Mouse (Mus musculus) megakaryocyte-erythroid progenitor cell, adult 5-6 weeks (primary cell): ENCODE results near the gene Vdac2. TPM values are rescaled to one million over a fixed set of nuclear protein-coding genes. Genes with fewer than 3 reads are reported as not detected.

Source experiments
- ATAC-seq: replicated peaks from 2 replicates; pipeline ENCODE4 v1.8.0; 2016; ENCODE audit warnings: mild to moderate bottlenecking, inconsistent platforms; ENCODE audit not compliant: severe bottlenecking, poor library complexity, low FRiP score, low TSS enrichment
- total RNA-seq, 2 experiments: library from RNA; stranded (forward) in 1 of 2; stranded (reverse) in 1 of 2; fragments of 200-1000, 215-1000 nt in 1 of 2; fragments of >200 nt in 1 of 2; fragmentation: Nextera tagmentation in 1 of 2; gene quantifications; 2 replicates each; pipeline ENCODE4 v1.2.3; 2014 to 2017

The Vdac2 gene
- 321 and 323 TPM in 2 replicates for total RNA-seq (2014; fragmentation: Nextera tagmentation)
- 421 and 441 TPM in 2 replicates for total RNA-seq (2017)

DNA sequence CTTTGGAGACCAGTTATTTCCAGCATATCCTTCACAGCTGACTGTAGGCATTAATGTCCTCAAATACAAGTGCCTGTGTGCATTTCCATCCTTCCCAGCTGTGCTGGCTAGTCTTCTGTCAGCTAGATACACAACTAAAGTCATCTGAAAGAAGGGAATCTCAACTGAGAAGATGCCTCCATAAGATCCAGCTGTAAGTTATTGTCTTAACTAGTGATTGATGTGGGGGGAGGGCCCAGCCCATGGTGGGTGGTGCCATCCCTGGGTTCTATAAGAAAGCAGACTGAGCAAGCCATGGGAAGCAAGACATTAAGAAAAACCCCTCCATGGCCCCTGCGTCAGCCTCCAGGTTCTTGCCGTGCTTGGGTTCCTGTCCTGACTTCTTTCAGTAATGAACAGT lies at the start of gene Vdac2:
Vdac2 (plus strand) TSS at position 301 of the 400 bp plus-strand sequence.
- ATAC-seq: no peak

DNA sequence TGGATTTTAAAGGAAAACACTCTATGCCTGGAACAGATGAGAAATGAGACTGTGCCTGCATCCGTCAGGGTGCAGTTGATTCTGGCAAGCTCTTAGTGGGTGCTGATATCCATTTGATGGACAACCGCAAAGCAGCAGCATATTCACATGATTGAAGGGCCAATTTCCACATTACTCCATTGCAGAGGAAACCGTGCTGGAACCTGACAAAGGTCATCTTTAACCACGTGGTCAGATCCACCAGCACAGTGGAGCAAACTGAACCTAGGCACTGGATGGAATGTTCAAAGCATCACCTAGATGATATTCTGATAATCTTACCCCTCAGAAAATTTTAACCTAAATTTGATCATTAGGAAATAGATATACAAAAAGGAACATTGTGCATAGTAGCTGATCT lies 48.8 kb upstream of the Vdac2 start:
- ATAC-seq: no peak

DNA sequence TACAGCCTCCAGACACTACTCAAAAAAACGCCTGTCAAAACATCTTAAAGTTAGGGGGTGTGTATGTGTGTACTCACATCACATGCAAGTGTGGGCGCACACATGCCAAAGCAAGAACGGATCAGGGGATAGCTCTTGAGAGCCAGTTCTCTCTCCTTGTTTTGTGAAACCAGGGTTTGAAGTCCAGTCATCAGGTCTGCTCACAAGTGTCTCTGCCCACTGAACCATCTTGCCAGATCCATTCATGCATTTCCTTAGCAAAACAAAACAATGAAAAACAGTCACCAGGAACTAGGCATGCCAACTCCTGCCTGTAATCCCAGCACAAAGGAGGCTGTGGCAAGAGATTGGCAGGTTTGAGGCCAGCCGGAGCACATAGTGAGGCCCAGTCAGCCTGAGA lies 38.5 kb upstream of the Vdac2 start:
- no peak for ATAC-seq

DNA sequence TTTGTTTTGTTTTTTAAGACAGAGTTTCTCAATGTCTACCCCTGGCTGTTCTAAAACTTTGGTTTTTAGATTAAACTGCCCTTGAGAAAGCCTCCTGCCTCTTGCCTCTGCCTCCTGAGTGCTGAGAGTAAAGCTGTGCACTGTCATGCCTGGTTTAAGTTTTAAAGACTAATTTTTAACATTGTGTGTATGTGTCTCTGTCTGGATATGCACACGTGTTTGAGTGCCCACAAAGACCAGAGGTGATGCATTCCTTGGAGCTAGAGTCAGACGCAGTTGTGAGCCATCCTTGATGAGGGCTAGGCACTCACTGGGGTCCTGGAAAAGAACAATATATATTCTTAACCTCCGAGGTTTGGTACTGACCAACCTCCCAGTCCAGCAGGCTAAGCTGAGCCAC lies 37.7 kb upstream of the Vdac2 start:
- no peak for ATAC-seq

DNA sequence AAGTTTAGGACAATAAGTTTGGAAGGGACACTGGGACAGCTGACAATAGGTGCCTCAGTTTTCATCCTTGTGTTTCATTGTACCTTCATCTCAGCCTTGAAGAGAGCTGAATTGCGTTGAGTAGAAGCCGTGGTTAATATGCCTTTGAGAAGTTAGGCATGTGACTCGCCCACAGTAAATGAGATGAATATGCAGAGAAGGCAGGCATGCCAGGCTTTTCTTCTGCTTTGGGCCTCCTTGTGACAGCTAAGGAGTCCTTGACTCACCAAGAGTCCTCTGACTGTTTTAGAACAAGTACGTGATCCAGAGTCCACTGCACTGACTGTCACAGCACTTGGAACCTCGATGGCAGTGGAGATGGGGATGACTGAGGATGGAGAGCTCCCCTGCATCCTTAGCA lies 36.9 kb upstream of the Vdac2 start:
- no peak for ATAC-seq

DNA sequence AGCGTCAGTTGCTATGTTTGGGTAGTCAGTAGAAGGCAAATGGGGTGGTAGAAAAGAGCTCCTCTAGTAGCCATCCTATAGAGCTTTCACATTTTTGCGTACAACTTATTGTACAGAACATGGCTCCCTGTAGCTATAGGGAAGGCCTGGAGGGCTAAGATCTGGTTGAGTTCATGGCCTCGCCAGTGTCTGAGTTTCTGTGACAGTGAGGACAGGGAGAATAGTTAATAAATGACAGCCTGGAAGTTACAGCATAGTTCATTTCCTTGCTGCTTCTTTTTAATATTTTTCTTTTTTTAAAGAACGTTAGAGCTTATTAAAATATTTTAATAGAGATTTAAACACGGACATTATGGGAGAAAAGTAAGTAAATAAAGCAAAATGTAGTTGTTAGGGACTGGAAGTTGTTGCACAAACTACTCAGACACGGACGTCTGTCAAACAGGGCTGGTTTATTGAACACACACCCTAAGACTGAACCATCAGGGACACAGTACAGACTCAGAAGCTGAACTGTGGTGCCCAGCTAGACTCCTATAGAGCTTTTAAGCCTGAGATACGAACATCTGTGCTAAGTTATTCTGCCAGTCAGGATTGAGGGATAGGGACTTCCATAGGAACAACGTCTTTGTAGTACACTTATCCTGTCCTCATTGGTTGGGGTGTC lies 34.3 kb upstream of the Vdac2 start:
- no peak for ATAC-seq

DNA sequence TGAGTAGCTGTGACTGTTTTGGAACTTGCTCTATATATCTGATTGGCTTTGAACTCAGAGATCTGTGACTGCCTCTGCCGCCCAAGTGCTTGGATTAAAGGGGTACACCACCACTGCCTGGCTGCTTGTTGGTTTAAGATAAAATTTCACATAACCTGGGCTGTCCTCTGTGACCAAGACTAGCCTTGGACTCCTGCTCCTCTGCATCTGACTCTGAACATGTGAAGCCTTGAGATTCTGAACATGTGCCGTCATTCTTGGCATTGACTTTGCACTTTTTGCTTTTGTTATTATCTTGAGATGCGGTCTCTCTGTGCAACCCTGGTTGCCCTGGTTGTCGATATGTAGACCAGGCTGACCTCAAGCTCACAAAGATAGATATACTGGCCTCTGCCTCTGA lies 33.3 kb upstream of the Vdac2 start:
- ATAC-seq: peak; percentile 95

DNA sequence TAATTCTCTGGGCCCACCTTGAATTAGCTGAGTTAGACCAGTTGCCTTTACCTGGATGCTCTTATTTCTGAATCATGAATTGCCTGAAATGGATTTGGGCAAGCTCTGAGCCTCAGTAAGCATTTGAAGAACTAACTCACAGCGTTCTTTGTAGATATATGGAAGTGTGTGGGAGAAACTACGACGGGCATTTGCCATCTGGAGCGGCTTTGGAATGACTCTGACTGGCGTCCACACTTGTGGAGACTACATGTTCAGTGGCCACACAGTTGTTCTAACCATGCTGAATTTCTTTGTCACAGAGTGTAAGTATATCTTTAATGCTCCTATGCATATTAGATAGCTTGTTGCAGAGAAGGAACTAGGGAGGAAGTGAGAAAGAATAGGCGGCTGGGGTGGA lies 32.8 kb upstream of the Vdac2 start:
- no peak for ATAC-seq

DNA sequence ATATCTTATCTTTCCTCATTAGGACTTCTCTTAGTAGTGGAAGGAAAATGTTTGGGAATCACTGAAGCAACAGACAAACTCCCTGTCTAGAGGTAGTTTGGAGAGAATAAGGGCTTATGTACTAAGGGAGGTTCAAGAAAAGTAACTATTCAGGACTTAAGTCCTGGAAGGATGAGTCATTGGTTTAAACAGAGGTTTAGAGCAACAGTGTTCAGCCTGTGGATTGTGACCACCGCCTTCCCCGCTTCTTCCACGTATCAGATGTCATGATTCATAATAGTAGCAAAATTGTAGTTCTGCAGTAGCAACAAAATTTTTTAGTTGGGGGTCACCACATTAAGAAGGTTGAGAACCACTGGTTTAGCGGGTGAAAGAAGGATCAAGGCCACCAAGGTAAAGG lies 24.4 kb upstream of the Vdac2 start:
- no peak for ATAC-seq

DNA sequence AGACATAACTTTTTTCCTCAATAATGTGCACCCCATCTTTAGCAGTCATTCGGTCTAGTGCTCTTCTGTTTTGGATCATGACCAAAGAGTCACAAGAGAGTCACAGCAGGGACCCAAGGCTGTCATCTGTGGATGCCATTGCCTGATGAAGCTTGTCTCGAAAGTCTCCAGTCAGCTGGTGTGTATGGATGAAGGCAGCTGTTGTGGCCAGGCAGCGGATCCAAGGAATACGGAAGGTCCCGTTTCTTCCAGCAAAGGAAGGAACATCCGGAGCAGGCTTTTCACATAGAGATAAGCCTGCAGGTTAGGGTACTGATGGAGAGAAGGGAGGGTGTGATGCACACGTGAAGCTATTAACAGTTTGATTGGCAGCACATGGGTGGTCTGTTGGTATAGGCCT lies 23.4 kb upstream of the Vdac2 start:
- ATAC-seq: no peak

DNA sequence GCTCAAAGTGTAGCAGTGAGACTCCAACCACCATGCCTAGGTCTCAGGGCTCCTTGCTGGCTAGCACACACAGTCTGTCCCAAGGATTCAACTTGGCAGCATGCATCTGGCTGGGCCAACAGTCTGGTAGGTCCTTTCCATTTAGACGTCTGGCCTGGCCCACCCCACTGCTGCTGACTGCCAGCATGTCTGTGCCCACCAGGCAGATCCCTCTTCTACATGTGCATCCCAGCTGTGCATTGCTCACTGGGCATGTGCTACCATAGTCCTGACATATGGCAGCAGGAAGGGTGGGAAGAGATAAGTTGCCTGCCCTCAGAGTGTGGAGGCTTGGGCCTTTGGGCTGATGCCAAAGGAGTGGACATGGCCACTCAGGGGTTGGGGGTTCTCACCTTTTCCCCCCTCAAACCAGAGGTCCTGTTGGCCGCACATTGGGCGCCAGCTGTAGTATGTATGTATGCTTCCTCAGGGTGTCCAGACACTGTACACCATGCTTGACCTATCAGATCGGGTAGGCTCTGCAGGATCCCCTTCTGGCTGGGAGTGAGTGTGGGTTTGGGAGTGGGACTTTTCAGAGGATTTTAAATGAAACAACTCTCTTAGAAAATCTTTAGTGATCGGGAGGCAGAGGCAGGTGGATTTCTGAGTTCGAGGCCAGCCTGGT lies 22.4 kb upstream of the Vdac2 start:
- no peak for ATAC-seq

DNA sequence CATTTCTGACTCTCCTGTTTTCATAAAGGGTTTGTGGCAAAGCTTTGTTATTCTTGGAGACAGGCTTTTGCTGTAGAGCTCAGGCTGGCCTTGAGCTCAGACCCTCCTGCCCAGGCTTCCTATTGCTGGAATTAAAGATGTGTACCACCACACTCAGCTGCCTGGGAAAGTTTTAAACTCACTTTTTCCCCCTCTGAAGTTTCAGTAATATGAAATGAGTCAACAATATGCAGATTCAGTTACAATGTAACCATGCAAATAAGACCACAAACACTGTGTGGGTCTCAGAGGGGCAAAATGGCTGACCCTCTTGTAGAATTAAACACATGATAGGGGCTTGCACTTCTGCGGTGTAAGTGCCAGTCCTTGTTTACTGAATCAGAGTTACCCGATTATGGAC lies 18.8 kb upstream of the Vdac2 start:
- no peak for ATAC-seq

DNA sequence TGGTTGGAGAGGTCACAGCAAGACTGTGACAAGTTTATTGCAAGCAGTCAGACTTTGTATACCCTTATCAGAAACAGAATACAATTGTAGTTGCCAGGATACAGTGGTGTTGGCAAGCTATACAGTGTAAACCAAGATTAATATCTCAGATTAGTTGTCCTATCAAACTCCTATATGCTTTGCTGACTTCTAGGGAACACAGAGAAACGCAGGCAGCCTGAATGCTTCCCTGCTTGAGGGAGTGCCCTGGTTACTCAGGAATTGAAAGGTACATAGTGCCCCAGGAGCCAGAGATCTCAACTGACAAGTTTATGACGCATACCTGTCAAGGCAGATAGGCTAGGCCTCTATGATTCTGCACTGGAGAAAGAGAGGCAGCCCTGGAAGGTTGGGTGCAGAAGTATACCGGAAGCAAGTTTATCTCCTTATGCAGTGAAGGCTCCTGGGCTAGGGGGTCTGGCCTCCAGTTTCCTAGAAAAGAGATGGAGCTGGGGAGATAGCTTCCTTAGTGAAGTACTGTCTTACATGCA lies 18.3 kb upstream of the Vdac2 start:
- peak; percentile 80 for ATAC-seq

DNA sequence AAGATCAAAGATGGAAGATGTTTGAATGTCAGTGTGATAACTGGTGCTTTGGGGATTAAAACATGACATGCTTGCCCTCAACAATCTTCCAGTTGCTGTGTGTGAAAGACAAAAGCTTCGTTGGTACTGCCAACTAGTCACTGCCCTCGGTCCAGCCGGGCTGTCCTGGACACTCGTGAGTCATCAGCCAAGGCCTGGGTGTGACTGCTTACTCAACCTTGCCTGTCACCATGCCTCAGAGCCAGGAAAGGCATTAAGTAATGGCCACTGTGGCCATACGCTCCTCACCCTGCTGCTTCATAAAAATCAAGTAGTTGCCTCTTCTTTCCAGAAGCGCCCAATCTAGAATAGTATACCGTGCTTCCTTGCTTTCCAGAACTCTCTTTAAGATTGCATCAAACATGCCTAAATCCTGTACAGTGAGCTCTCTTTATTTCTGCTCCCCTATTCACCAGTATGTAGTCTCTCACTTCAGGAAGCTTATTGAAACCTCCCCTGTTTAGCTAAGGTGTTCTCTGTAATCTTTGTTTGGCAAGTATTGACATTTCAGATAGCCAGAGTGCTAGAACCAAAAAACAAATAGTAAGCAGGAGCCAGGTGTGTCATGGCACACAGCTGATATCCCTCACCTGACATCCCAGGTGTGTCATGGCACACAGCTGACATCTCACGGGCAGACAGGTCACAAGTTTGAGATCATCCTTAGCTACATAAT lies 16.7 kb upstream of the Vdac2 start:
- ATAC-seq: no peak

DNA sequence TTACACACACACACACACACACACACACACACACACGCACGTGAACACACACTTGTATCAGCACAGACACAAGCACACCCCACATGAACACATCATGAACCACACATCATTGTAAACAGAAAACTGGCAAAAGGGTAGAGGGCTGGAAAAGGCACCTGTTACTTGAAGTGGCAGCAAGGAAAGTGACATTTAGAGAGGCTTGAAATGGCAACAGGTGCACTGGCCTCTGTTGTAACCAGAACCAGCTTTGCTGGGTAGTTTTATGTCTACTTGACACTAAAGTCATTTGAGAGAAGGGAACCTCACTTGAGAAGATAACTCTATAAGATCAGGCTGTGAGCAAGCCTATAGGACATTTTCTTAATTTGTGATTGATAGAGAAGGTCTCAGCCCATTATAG lies 15.6 kb upstream of the Vdac2 start:
- no peak for ATAC-seq

DNA sequence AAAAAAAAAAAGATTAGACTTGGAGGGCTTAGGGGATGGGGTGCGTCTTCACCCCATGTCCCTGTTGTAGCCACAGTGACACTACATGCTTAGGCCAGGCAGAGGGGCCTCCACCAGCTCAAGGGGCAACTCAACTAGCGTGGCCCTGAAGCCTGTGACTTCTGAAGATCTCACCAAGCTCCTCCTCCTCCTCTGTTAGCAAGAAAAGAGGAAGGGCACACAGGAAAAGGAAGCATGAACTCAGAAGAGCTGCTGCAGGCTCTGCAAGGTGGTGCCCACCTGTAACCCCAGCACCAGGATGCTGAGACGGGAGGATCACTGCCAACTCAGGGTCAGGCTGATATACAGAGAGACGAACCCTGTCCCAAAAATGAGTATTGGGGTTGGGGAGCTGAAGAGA lies 13.7 kb upstream of the Vdac2 start:
- ATAC-seq: no peak

DNA sequence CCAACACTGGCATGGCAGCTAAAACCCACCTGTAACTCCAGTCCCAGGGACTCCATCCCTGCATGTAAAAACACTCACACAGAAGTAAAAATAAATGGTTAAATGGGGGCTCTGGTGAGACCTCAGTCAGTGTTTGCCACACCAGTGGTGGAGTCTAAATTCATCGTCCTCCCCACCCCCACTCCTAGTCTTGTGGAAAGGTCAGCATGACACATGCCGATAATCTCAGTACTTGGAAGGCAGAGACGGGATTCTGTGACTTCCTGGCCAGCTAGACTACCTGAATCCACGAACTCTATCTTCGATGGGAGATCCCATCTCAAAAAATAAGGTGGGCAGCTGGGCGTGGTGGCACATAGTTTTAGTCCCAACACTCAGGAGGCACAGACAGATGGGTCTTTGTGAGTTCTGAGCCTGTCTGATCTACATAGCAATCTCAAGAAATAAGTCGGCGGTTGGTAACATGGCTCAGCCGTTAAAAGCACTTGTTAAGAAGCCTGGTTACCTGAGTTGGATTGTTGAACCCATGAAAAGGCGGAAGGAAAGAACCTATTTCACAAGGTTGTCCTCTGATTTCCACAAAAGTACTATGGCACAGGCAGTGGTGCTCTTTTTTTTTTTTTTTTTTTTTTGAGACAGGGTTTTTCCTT lies 13.2 kb upstream of the Vdac2 start:
- ATAC-seq: no peak

DNA sequence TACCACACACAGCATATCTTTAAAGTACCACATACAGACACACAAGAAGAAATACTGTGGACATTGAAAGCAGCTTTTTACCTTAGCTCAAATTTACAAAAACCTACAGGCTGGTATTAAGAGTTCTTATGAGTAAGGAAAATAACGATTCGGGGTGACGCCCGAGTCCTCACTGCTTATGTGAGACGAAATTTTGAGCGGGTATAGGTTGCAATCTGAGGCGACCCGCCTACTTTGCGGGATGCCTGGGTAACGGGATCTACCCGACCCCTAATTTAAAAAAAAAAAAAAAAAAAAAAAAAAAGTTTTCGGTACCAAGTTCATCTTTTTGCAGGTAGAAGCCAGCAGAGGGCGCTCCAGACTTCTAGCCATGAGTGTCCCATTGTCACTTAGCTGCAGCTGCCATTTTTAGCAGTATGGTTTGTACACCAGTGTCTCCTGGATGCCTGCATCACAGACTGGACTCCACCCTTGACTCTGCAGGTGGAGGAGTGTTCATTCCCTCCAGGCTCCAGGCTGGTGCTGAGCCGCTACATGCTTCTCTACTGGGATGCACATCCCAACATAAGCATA lies 12.4 kb upstream of the Vdac2 start:
- ATAC-seq: peak; percentile 83

DNA sequence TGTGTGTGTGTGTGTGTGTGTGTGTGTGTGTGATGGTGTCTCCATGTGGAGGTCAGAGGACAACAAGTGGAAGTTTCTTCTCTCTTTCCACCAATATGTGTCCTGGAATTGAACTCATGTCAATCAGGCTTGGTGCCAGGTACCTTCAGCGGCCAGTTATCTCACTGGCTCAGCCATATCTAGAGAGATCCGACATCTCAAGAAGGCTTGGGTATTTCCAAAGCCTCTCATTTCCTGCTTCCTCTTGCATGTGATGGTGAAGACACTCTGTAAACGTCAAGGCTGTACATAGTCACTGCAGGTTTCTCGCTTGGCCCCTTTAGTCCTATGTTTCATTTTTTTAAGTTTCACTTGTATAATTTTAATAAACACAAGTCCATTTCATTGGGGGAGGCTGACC lies 11.8 kb upstream of the Vdac2 start:
- ATAC-seq: peak; percentile 64

DNA sequence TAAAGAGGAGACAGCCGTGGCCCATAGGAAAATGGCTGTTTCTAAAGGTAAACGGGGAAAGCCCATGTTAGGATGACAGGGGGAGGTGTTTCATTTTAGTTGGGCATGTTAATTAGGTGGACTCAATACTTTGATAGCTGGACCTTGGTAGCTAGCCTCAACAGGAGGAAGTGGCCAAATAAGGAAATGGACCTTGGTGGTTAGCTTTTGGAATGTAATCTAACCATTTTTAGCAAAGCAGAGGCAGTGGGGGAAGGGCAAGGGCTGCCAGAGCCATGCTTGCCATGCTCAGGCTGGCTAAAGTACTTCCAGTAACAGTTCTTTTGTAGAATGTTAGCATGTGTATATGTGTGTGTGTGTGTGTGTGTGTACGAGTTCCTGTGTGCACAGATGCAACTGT lies 11.2 kb upstream of the Vdac2 start:
- no peak for ATAC-seq
